Mouse (Mus musculus) gonadal fat pad, adult 2 months (tissue): ENCODE results near the gene Dcst2. TPM values are rescaled to one million over a fixed set of nuclear protein-coding genes. Genes with fewer than 3 reads are reported as not detected.

Source experiments
- DNase-seq: peaks from one replicate; pipeline ENCODE4 v3.0.0-alpha.2; 2012; ENCODE audit warnings: low read depth
- polyA plus RNA-seq: library from polyadenylated mRNA; depleted of rRNA; stranded (reverse); fragments of >200 nt; gene quantifications from 2 replicates; pipeline ENCODE4 v1.2.3, GENCODE M21; 2012; rRNA removed

Dcst2 gene
- 2.5 and 3.1 TPM in 2 replicates for polyA plus RNA-seq

DNA sequence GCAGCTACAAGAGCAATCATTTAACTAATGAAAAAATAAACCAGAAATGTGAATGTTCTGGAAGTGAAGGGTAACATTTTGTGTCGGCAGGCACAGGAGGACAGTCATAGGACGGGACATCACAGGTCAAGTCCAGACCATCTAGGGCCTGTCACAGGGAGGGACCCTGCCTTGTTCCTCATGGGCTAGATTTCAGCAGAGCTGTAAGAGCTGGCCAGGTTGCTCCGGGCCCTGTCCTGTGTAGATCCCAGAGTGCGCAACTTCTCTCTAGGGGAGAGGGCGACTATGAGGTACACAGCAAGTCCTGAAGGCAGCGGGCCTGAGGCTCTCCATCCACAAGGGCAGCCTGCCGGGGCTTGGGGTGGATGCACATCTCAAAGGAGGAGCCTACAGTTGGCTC, at the start of gene Dcst2:
TSS of gene Dcst2 (plus strand) at position 301 of the 400 bp plus-strand sequence.
- no peak for DNase-seq

DNA sequence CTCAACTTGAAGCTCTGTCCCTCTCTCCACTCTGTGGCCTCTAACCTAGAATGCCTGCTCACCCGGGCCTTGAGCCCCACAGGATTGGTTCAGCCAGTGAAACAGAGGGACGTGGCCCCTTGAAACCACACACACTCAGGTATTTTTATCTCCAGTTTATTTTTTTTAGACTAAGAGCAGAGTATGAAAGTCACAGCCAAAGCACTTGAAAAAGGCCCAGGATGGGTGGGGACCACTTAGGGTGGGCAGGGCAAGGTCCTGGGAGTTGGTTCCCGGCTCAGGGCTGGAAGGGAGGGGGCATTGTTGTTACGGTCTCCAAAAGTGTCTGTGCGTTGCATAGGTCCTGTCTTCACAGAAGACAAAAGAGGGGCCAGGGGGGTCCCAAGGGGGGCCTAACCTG, 47.4 kb upstream of the Dcst2 start:
- no peak for DNase-seq

DNA sequence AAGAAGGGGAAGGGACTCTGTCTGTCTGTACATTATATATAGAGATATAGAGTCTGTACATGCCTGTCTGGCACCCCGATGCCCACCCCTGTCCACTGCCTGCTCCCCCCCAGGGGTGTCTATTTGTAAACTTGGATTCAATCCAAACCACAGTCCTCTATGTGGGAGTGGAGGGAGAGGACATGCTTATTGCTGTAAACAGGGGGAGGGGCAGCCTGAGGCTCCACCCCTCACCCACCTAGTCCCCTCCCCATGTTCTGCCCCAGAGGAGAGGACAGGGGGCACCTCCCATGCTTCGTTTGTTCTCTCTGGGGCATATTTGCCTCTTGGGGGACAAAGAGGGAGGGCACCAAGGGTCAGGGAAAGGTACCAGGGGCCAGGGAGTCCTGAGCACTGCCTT, 47.0 kb upstream of the Dcst2 start:
- no peak for DNase-seq

DNA sequence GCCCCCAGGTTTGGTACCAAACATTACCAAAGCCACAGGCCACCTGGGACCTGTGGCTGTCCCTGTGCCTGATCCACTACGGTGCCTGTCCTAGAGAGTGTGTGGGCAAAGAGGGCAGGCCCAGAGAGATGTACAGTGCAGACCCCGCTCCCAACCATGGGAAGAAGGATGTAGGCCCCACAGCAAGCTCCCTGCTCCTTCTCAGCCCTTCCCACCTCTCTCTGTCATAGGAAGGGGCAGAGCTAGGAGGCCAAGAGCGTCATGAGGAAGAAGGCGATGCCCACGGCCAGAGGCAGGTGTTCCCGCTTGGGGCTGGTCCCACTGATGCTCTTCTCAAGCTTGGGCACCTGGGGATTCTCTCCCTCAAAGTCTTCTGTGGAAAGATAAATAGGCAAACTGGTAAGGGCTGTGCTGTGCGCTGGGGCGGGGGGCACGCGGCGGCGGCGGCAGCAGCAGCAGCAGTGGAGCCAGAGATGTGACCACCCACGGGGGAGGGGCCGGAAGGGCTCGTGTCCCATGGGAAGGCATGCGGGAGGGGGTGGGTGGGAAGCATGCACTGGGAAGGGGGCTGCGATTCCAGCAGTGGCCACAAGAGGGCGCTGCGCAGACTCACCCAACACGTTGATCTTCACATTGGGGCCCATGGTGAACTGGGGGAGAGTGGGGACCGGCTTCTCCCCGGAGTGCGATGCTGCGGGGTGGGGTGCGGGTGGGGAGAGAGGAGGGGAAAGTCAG, 46.4 kb upstream of the Dcst2 start:
- no peak for DNase-seq

DNA sequence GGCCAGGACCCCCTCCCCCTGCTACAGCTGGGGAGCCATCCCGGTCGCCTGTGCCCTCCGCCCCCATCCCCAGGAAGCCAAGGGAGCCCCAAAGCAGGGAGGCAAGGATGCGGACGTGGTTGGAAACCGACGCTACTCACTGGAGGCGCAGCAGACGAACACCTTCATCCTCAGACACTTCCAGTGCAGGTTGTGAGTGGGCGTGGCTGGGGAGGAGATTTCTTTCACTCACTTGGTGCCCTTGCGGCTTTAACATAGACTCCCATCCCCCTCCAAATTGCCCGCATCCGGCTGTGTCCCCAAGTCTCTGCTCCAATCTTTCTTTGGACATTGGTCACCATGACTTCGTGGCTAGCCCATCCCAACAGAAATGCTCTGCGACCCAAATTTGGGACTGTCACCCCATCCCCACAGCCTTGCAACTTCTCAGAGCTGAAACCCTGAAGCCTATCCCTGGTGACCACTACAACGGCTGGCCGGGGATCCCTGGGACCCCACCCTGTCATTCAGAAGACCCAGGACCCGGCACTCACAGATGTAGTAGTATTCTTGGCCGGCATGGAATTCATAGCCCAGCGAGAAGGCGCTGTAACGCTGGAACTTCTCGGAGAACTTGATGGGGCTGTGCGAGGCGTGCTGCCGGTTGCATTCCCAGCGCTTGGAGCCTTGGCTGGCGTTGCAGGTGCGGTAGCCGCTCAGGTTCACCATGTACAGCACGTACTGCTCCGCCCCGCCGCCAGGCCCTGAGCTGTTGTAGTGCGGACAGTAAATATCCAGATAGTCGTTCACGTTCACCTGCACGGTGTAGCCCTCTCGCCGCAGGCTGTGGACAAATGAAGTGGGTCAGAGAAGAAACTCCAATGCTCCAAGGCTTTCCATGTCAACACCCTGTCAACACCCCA, 45.6 kb upstream of the Dcst2 start:
- no peak for DNase-seq

DNA sequence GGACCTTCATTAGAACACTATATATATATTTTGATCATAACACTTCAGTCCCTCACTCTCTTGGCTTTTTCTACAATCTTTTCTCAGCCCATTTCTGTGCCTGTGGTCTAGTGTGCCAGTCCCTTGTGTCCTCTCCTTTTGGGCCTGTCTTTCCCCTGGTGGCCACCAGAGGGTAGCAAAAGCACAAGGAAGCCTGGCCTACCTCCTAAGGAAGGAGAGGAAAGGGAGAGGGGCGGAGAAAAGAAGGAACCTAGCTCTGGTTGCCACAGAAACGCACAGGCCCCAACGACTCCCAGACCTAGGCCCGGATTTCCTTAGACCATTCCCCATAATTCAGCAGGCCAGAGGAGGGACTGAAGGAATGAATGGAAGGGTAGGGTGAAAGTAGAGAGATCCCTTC, 44.9 kb upstream of the Dcst2 start:
- no peak for DNase-seq

DNA sequence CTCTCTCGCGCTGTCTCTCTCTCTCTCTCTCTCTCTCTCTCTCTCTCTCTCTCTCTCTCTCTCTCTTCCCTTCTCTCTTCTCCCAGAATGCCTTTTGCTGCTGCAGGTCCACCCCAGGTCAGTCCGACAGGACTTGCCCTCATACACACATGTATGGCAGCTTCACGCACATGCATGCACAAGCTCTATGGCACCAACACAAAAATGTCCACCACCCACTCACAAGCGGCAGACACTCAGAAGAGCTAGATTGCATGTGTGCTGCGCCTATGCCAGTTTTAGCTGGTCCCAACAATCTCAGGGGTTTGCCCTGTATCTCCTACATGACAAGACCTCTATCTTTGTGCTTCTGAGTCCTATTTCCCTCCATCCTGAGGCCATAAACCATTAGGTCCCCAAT, 44.5 kb upstream of the Dcst2 start:
- DNase-seq: no peak

DNA sequence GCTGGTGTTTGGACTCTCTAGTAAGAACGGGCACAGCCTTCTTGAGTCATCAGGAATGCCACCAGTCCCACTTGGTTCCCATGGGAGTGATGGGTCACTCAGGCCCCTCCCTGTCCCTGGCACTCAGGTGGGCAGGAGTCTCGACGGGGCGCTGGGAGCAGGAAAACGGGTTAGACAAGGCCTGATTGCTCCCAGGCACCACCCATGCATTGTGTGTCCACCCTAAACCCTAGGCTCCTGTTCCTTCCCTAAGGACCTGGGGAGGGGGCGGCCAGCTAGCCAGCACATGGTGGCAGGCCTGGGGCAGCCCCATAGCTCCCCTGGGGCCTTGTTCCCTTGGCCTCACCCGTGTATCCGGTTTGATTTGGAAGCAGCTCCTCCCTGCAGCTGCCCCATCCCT, 43.5 kb upstream of the Dcst2 start:
- no peak for DNase-seq

DNA sequence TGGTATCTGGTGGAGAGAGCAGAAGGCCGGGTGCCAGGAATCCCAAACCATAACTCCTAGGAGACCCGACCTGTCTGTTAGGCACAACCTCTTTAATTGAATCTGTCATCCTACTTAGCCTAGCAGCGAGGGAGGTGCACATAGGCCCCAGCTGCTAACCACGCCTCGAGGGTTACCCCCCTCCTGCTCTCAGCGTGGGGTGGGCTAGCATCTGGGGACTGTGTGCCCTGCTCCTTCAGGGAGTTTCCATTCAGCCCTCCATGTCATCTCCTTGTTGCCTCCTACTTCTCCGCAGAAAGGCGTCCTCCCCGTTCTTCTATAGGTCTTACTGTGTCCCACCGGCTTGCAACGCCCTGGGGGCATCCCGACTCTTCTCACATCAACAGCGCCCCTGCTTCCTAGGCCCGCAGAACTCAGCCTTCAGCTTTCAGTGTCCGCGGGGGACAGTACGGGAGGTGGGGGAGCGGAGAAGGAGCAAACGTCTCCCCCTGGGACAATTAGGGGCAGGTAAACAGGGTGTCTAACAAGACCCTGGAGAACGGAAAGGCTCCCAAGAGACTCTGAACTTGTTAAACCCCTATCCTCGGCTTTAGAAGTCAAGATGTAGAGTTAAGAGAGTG, 42.7 kb upstream of the Dcst2 start:
- no peak for DNase-seq

DNA sequence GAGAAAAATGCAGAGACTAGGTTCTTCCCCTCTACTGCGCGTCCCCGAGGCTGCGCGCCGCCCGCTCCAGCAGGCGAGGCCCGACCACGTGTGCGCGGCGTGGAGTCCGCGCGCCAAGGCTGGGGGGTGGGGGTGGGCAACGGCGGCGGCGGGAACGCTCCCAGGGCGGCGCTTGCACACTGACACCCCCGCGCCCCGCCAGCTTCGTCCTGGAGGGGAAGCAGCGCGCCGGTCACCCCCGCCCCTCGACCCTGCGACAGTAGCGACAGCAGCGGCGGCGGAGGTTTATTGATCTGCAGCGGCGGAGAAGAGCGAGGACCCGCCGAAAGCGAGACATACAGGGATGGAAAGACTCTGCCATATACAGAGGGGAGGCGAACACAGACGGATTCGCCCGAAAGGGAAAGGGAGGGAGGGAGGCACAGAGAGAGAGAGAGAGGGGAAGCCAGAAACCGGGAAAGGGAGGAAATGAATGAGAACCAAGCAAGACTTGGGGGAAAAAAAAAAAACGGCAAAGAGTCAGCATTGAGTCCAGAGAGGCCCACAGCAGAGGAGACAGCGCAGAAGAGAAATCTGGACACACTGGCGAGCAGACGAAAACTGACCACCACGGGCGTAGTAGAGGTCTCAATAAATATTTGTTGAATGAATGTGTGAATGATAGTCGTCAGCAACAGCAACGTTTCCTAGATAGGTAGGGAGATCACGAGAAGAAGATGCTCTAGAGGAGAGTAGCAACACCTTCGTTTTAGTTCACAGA, 42.0 kb upstream of the Dcst2 start:
- DNase-seq: no peak

DNA sequence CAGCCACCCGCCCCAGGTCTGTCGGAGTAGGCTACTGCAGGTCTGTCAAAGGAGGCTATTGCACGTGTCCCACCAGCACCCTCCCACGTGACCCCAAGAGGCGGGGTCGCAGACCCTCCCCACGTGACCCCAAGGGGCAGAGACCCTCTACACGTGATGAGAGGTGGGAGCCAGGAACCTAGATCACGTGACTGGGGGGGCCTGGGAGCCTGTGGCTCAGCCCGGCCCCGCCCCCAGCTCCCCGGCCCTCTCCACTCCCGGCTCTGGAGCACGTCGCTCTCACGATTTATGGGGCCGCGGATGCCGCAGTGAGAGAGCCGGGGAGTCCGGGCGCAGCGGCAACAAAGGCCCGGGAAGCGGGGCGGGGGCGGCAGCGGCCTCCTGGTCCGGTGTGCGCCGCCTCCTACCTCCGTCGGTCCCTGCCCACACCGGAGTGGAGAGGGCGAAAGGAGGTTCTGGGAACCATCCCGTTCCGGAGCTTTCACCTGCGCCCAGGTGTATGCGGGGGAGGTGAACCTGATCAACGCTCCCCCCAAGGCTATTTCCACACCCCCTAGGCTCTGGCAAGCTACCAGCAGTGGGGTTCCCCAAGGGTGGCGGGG, 41.1 kb upstream of the Dcst2 start:
- DNase-seq: no peak

DNA sequence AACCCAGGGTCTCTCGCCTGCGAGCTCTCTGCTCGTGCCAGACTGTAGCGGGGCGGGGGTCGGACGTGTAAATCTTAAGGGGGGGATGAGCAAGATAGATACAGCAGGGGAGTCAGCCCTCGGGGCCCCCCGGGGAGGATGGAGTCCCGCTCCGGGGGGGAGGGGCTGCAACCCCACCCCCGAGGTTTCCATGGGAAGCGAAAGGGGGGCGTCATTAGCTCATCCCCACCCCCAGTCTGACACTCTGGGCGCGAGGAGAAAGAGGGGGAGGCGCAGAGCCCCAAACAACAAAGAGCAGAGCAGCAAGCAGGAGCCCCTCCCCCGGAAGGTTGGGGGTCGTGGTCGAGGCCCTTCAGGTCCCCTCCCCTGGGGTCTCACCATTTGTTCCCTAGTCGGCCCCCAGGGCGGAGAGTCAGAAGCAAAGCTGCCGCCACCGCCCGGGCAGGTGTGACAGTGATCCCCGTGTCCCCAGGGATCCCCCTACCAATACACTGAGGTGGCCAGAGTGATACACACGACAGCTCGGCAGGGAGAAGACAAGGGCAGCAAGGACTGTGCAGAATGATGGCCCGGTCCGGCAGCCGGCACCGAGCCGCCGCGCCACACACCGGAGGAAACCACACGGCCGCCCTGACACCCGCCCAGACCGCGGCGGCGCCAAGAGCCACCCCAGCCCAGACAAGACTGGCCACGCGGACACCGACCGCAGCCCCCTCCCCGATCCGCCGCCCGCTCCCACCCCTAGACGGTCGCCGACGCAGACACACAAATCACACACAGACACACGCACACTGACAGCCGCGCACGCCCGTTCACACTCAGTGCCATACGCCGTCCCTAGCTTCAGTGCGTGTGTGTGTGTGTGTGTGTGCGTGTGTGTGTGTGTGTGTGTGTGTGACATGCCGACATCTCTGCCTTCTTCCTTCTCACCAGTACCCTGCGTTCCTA, 40.3 kb upstream of the Dcst2 start:
- DNase-seq: no peak

DNA sequence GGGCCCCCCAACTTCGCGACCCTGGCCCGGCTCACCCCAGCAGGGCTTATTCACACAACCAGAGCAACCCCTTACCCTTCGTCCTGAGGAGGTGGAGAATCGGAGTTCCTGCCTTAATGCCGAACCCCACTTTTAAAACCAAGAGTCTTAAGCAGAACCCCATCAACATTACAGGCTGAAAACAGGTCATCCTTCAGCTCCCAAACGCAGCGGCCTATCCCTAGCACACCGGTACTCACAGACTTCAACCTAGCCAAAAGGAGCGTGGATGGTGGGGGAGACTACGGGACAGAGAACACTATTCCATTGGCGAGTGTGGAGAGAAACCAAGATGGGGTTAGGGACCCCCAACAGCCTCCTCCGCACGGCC, 39.7 kb upstream of the Dcst2 start:
- DNase-seq: no peak

DNA sequence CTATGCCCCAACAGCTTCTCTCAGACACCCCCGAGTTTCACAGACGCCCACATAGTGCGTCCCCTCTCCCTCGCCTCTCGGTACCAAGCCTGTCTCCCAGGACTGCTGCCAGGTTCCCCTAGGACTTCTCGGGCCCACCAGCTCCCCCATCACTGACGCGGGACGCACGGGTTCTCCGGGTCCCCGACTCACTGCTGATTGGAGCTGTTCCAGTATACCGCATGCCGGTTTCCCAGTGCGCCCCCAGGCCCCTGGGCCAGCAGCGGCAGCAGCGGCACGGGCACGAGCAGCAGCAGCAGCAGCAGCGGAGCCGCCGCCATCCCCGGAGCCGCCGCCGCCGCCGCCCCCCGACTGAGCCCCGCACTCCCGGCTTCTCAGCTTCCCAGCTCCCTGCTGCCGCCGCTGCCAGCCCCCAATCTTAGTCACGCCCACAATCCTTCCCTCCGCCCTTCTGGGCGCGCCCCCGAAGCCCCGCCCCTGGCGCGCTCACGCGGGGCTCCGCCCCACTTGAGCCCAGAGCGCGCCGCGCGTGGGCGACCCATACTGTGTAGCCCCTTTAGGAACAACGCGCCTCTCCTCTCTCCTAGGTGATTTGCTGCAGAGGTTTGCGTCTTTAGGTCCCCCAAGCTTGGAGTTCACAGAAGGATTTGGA, 39.1 kb upstream of the Dcst2 start, which contains the start of gene Efna3:
TSS of gene Efna3 (minus strand) at position 452 of the 652 bp plus-strand sequence.
- DNase-seq: no peak

DNA sequence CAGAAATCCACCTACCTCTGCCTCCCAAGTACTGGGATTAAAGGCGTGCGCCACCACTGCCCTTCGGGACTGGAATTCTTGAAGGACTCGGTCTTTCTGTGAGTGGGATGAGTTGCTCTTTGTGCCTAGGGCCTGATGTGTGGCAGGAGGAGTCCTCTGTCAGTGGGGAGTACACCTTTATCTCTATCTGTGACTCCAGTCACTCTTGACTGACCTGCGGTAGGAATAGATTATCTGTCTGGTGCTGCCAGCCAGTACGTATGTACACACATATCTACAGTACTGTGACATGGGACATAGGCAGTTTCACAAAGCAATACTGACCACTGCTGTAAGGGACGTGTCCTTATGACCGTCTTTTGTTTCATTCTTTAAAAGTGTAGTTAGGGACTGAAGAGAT, 35.9 kb upstream of the Dcst2 start:
- no peak for DNase-seq

DNA sequence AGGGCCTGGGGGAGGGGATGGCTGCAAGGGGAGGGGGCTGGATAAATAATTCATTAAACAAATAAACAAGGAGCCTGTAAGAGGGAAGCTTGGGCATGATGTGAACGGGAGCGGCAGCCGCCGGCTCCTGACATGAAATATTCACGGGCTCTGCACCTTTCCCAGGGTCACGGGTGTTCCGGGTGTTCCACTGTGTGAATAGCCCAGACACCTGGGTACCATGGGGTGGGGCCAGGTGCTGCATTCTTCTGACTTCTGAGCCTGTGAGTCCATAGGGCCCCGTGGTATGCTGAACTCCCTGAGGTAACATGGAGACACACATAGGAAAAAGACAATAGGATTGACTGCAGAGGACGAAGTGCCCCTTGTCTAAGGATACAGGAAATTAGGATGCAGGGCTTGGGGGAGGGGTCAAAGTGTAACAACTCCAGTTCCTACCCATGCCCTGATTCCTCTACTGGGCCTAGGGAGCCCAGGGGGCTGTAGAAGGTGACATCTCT, 34.4 kb upstream of the Dcst2 start:
- DNase-seq: no peak

DNA sequence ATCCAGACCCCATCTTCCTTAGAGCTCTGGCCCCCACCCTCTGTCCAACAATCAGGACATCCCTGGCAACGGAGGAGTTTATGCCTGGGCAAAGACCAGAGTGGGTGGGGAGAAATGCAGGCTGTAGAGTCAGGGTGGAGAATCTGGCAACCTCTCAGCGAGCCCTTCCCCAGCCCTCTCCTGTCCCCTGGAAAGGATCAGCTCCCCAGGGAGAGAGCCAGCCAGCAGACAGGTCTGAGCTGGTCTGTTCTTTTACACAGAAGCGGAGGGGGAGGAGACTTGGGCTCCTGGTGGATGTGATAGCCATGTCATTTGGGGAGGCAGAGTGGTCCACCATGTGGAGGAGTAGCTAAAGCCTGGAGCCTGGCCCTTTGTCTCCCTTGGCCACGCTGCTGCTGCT, 33.2 kb upstream of the Dcst2 start:
- DNase-seq: no peak

DNA sequence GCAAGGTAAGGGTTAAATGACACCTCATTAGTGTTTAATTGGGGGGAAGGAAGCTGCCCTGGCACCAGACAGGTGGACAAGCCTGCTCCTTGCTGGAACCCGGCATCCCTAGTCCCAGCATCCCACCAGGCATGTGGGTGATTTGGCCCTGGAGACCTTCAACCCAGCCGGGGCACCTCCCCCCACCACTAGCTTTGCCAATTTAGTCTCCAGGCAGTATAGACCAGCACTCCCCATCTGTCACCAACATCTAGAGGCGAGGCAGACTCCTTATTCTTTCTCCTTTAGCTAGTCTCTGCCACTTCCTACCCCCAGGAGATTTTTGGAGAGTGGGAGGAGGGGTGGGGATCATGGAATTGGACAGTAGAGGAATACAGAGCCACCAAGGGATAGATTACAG, 31.4 kb upstream of the Dcst2 start:
- no peak for DNase-seq

DNA sequence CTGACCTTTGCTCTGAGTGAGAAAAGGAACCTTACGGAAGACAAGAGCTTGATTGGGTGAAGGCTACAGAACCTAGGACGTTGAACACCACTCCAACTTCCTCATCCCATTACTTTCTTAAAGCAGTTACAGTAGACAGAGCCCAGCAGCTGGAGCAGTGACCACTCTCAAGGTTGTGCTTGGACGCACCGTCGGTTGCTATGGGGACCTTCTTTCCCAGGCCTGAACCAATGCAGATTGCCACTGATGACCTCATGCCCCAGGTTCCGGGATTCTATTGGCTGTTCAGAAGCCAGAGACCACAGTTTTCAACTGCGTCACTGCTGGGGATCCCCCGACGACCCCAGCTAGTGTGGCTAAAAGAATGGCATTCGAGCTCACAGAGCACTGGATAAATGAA, 30.8 kb upstream of the Dcst2 start:
- DNase-seq: no peak

DNA sequence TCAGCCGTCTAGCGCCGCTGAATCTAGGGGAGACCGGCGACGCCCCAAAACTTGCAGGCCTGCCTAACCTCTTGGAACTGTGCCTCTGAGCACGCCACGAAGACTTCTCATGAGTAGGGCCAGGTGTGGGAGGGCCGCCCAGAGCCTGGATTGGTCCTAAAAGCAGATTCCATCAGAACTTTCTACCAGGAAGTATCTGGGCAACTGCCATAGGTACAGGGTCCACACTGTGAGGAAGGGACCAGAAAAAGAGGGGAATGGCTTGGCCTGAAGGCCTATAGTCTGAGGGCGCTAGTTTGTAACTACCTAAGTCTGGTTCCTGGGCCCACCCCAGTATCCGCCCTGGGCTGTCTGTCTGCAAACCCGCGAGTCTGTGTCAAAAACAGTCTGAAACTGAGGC, 30.2 kb upstream of the Dcst2 start:
- DNase-seq: no peak
